Mouse (Mus musculus): ENCODE measurements around the gene Trpm8.

Trpm8 gene

DNA sequence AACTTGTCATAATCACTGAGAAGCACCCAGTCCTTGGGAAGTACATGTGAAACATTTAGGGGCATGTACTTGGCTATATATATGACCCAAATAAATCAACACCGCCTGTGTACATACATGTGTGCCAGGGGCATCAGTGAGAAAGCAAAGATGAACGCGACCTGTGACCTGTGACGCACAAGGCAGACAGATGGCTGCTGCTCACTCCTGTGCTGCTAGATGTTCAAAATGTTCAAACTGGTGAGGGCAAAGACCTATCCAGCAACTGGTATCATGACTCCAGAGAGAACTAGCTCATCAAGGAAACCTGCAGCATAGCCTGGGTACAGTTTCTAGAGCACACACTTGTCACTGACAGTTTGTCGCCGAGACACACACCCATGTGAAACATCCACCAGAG lies 10.0 kb upstream of the Trpm8 start:
- DNase-seq: no peak

DNA sequence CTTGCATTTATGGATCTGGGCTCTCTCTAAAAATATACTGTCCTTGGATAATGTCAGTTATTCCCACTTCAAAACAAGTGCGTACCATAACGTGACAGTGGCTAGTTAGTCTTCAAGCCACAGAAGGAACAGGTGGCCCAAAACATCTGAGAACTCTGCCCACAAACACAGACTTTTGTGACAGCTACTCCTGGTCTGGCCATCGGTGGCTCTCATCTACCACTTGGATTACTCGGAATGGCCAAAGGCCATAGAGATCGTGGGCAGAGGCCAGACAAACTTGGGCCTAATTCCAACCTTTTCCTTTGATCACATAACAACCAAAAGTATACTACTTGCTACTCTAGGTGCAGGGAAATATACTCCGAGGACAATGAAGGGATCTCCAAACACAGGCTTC lies 9.4 kb upstream of the Trpm8 start:
- DNase-seq: no peak

DNA sequence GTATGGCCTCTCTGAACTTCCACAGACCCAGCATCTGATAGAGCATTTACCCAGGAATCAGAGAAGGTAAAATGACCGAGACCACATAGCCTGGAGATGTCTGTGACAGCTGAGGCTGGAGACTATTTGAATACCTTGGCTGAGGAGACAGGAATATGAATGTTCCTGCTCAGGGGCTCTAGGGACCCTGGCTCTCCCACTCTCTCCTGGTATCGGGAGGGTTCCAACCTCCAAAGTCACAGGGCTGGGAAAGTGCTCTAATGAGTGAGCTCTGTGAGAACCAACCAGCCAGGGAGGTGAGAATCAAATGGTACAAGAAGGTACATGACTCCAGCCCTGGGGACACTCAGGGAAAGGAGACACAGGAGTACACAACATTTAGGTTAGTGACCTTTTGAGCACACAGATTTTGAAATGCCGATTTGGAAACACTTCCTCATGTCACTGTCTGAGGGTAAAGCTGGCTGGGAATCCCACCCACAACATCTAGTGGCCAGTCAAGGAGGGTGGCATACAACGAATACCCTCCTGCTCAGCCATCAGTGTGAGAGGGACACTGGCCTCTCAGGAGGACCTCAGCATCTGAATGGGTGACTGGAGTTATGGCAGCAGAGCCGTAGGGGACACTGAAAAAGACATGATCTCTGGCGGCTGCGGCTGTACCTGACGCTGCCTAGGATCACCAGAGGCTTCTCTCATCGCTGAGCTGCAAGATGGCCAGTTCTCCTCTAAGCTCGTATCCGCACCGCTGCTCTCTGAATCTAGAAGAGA lies 7.7 kb upstream of the Trpm8 start:
- no peak for DNase-seq

DNA sequence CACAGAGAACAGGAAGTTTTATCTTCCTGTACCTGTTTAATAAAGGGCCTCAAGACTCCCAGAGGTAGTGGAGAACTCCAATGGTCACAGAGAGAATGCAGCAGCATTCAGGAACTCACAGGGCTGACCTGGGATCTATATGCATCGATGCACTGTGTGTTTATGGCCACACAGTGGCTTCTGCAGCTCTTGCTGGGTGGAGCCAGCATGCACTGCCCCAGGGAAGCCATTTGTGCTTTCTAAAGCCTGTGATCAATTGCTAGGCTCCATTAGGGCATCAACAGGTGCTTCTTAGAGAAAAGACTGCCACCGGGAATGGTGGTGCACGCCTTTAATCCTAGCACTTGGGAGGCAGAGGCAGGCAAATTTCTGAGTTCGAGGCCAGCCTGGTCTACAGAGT lies 4.6 kb upstream of the Trpm8 start:
- peak; percentile 5 for DNase-seq

DNA sequence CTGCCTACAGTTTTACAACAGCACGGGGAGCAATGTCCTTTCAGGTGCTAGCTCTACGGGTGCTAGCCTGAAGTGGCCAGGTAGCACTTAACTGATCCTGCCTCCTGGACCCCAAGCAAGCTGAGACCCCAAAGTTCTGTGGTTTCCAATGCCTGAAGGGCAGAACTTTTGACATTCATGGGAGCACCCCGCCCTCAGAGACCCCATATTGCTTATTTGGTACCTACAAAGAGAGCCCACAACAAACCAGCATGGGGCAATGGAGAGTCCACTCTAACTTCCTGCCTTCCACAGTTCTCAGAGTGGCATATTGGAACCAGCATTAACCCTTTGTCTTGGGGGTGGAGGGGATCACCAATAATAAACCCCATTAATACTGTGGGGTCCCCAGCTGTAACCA lies 4.1 kb upstream of the Trpm8 start:
- peak; percentile 5 for DNase-seq

DNA sequence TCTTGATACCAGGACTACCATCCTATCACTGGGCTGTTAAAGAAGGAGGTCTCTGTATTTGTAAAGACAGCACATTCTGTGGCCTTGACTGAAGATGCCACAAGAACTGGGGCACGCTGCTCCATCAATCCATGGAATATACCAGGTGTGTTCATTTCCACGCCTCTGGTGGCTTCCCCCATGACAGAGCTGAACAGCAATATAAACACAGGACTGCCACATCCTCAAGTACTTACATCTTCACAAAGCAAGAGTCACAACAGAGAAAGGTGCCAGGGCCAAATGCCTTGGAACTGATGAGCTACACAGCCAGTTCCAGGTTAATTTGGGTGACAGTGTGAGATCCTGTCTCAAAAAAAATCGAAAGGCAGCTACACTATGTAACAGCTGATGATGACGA lies 3.6 kb upstream of the Trpm8 start:
- peak; percentile 3 for DNase-seq

DNA sequence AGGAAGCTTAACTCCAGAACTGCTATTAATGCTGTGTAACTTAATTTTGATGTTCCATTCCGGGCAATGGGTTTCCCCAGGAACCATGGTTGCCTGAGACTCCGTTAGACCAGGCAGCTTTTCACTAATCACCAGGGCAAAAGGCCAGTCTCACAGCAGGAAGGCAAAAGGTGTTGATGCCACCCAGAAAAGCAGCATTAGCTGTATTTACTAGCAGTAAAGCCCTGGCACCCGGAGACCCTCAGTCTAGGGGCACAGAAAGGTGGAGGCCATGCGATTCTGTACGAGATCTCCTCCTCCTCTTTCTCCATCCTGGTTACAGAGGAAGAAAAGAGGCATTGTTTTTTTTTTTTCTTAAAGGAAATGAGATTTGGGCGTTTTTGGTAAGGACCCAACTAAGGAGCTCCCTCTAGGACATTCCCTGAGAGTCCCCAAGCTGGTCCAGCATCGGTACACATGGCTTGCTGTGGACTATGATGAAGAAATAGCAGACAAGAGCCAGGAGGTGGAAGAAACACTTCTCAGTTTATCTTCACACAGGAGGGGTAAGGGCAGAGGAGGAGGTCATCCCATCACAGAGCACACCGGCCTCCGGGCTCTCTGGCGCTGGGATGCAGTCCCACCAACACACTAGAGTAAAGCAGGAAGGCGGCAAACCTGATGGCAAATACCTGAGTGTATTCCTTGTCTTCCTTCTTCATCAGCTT lies 2.9 kb upstream of the Trpm8 start:
- peak; percentile 4 for DNase-seq

DNA sequence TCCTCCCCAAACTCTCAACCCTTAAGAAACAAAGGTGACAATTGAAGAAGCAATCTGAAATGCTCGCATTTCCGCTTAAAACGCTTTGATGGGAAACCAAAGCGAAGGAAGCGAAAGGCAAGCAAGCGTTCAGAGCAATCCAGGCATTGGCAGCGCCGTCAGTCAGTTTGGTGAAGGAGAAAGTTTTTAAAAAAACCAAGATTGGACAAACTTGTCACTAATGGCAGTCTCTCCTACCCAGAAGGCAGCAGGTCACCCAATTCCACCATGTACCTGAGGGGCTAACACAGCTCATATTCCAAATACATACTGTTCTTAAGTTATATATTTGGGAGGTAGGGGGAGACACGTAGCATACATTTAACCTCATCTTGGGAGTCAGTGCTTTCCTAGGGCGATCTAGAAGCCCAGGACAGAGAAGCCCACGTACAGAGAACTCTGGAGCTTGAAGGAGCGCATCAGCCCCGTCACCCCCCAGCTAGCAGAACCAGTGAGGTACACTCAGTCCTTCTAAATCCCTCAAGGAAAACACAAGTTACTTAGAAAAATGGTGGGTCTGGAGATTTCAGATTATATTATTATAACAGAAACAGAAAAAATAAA lies 2.3 kb upstream of the Trpm8 start:
- DNase-seq: no peak

DNA sequence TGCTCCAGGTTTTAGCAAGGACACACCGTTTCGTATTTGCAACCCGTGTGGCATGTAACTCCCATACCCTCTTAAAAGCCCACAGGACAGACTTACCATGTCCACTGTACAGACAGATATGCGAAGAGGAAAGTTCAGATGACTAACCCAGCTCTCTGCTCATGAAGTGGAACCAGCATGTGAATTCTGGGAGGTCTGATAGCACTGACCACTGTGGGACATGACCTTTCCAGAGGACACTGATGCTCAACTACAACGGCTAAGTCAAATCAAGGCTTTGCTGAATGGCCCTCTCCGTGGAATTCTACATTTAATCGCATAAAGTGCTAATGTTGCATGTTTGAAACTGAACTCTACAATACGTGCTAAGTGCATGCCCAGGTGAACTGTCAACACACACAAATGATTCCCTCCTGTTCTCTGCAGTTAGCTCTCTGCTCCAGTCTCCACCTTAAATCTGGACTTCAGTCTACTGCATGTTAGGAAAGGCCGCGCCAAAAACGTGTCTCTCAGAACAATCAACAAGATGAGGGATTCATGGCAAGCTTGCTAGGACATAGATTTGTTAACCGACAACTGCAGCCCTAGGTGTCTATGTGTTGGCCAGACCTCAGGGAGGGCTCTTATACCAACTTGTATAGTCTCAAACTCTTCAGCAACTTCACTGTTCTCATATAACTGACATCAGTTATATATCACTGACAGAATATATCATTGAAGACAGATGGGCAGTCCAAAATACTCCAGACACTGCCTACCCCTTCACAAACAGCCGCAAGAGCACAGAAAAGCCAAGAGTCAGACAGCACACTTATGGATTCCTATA lies 1.6 kb upstream of the Trpm8 start:
- no peak for DNase-seq

DNA sequence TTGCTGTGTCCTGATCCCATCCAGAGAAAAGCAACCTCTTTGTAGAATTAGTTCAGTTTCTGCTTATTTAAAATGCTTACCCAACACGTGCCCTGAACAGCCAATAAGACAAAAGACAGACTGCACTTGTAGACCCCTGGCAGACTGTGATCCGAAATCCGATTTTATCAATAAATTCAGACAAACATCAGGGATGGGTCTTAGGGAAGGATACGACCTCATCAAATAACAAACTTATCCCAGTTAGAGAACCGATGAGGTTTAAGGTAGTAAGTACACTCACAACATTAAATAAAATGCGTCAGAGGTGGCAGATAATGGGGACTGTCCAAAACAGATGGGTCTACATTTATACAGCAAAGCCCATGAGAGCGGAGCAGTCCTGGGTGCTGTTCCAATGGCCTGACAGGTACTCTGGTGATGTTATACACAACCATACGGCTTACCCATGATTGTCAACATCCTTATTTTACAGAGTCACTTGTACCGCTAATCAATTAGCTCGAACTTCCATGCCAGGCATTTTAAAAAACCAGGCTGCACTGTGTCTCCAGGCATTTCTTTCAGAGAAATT lies 850 bp upstream of the Trpm8 start:
- DNase-seq: no peak

DNA sequence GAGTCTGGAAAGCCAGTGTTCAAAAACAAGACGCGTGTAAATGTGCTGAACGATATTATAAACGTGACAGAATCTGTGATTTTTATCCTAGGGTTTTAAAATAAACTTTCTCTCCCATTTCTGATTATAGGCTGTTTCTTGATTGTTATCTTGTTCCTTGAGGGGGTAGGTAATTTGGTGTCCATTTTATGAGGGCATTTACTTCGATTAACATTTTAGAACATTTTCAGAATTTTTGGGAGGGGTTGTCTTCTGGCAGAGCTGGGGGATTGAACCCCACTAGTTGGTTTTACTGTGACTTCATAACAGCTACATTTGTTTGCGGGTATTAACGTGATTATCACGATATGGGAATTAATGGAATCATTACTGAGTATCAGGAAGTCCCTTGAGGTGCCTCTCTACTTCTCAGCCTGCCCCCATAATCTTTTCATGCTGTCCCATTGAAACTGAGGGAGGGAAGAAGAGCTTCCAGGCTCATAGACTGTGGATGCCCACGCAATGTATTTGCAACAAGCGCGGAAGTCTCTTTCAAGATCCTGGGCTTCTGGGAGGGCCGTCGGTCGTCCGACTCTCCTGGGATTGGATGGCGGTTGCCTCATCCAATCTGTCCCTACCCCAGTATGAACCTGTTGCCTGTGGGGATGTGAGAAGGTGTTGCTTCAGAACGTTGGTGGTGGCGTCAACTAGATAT lies 504 bp downstream of the Trpm8 start:
- peak; percentile 12 for DNase-seq

DNA sequence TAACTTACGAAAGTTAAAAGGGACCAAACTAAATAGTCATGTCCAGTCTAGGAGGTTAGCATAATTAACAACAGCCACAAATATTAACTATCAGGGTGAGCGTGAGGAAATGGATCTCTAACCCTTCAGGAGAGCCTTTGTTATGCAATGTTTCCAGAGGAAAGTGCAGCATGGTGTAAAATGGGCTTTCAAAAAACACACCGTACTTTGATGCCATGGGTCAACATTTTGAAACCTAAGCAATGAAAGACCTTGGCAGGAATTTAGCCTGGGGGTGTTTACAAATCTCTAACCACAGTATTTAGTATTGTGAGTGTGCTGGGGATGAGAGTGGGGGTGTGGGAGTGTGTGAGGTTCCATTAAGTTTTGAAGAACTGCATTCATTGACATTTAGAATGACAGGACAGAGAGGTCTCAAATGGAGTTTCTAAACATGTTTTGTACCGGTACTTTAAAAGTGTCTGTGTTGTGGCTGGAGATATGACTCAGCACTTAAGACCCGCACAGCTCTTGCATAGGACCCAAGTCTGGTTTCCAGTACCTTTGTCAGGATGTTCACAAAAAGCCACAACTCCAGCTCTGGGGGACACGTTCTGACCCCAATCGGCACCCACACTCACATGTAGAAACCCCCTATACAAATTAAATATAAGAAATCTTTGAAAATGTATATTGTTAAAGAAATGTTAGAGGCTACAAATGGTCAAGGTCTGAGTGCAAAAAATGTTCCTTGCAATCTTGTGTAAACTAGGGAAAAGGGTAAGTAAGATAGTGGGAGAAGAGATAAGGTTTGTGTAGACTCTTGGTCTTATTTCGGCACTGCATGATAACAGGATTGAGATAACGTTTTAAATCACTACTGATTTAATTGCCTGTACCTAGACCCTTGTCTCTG lies 1.9 kb downstream of the Trpm8 start:
- DNase-seq: no peak

DNA sequence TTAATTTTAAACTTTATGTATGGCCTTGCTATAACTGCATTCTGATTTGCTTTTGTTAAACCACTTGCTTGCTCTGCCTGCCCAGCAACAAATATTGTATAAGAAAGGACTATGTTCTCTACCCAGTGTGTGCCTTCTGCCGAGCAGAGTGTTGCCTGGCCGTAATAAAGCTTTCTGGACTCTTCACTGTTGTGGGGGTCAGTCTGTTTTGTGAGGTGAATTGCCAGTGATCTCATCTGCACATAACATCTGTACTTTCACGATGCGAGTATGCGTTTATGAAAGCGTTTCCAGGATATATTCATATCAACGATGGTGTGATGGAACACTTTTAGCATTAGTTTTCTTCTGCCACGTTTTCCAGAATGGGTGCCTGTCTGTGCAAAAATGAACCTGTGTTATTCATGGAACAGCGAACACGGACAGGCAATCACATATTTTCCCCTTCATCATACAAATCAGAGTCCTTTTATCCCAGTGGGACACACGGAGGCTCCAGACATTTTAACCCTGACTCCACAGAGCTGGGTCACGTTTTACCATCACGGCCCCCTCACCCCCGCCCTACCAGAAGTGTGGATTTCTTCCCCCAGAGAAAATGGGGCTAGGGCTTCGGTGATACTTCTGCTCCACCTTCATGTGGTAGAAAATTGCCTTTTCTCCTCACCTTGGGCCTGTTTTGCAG lies 2.7 kb downstream of the Trpm8 start:
- peak; percentile 19 for DNase-seq

DNA sequence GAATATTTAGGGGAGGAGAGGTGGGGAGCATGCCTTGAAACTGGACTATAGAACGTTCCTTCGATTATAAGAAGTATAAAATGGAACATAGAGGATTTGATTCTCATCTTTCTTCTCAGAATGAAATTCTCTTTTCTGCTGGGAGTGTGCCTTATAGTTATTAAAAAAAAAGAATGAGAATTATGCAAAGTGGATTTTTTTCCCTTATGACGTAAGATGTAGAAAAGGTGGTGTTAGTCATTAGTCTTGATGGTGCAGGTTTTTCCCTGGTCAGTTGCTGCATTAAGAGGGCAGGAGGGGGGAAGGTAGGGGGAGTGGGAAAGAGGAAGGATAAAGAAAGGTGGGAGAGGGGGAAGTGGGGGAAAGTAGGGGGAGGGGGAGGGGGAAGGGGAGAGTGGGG lies 4.8 kb downstream of the Trpm8 start:
- DNase-seq: no peak

DNA sequence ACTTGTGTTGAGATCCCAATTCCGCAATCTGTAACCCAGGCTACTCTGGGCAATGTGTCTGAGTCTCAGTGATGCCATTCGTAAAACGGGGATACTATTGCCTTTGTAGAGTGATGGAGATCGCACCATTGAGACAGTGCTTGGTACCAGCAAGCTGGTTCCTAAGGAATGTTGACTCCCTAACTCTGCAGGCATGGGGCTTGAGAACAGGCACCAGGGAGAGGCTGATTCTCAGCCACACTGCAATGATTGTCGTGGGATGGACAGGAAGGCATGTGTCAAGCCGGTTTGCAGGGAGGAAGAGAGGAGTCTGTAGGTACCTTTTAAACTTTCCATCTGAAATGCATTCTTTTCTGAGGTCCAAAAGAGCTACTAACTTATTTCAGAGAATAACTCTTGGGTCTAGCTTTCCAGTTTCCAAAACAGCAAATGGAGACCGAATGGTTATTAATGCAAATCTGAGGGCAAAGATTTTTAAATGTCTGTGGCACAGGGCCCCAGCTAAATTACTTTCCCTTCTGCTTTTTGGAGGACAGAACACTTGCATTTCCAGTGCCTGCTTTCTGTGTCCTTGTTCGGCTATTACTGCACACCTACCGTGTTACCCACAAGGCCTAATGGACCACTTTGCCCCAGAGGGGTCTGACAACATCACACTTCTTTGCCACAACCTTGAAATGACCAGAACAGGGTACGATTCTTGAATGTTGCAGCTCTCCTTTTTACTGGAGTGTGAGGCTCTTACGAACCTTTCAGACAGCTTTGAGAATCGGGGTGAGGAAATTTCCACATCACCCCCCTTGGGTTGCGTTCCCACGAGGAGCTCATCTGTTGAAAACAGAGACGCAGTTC lies 6.1 kb downstream of the Trpm8 start:
- no peak for DNase-seq

DNA sequence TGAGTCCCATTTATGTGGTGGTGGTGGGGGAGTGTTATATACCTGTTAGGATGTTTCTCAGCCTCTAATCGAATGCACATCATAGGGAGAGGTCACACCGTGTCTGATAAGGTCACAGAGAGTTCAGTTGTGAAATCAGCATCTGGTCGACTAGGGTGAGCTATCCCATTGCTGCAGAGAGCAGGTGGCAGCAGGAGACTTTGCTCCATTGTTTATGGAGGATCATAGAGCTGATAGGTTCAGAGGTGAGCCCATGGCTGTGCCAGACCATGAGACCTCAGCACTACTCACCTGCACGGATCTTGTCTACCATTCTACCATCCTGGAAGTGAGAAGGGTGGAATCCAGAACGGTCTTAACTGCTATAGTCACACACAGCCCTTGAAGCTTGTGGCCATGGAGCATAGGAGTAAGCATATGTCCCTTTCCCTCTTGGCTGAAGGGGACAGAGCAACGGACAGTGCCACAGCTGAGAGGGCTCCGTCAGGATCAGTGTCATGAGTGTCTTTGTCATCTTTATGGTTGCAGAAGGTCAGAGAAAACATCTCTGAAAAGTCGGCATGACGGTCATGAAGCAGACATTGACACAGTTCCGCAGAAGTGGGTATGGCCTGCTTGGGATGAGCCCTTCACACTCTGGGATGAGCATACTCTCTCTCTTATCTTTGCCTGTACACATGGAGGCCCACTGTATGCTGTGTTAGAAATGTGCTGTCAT lies 6.9 kb downstream of the Trpm8 start:
- DNase-seq: no peak

DNA sequence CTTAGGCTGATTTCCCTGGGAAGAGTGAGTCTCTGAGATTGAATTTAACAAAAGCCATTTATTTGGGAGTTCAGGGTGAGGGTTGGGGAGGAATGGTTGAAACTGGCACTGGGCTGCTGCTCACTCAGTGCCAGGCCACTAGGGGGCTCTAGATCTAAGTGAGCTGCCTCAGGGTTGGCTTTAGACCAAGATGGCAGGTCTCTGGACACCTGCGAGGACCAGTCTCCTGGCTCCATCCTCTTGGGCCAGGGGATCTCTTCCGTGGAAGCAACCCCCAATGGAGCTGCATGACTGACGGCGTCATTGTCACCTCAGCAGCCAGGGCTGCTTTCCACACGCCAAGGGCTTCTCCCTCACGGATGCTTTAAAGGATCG lies 7.5 kb downstream of the Trpm8 start:
- DNase-seq: no peak

DNA sequence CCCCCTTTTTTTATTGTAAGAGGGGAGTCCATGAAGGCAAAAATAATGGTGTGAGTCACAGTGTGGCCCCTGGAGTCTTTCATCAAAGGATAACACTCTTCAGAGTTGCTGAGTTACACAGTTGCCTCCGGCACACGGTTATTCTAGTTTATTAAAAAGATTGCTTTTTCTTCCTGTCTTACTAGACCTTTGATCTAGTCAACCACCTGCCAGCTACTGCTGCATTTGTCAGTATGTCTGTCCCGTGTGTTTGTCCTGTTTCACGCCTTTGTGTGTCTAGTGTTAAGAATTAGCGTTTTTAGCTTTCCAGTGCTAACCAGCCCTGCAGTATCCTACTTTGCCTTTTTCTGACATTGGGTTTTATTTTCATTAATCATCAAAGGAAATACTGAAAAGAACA lies 8.2 kb downstream of the Trpm8 start:
- no peak for DNase-seq
